Mouse (Mus musculus) frontal cortex, postnatal 10 days (tissue): ENCODE measurements around the gene Olfr316.

Experiments
- DNase-seq, 2 experiments: peaks; one replicate each; pipeline ENCODE4 v3.0.0; 2022; ENCODE audit warnings: low spot score in 2 of 2, mixed read lengths in 1 of 2

Olfr316 gene

GRCm38 (mm10) chr11:58804393-58804792 is 51.9 kb downstream of the Olfr316 start:
- no peak for DNase-seq
